Mouse (Mus musculus) MEL (cell line): Measurements from ENCODE around the gene Tmem150a.

Experiments used
- CHD1 ChIP-seq: IDR thresholded peaks from 2 replicates; pipeline ENCODE4 v1.6.1; 2012; ENCODE audit warnings: low read depth, mild to moderate bottlenecking, inconsistent platforms, low read length, improper control_type of control experiment
- CTCF ChIP-seq, 3 experiments: IDR thresholded peaks in 2 of 3; conservative IDR thresholded peaks in 1 of 3; 2 replicates each; pipeline ENCODE4 v1.5.1; 2011 to 2012; ENCODE audit warnings: low read length in 3 of 3, low read depth in 2 of 3, mild to moderate bottlenecking in 2 of 3, improper control_type of control experiment in 1 of 3, inconsistent platforms in 1 of 3, mixed read lengths in 1 of 3, moderate library complexity in 1 of 3; ENCODE audit not compliant: control insufficient read depth in 1 of 3, insufficient read depth in 1 of 3, poor library complexity in 1 of 3, severe bottlenecking in 1 of 3
- EP300 ChIP-seq, 2 experiments: IDR thresholded peaks; 2 replicates each; pipeline ENCODE4 v1.6.1; 2011; ENCODE audit warnings: improper control_type of control experiment in 2 of 2, low read length in 2 of 2, low read depth in 1 of 2, mild to moderate bottlenecking in 1 of 2
- HCFC1 ChIP-seq: IDR thresholded peaks from 2 replicates; pipeline ENCODE4 v1.6.1; 2012; ENCODE audit warnings: low read depth, mild to moderate bottlenecking, inconsistent platforms, low read length, improper control_type of control experiment, moderate library complexity
- JUND ChIP-seq: IDR thresholded peaks from 2 replicates; pipeline ENCODE4 v1.6.1; 2011; ENCODE audit warnings: low read depth, mild to moderate bottlenecking, improper control_type of control experiment, low read length
- KAT2A ChIP-seq: conservative IDR thresholded peaks from 2 replicates; pipeline ENCODE4 v1.6.1; 2012; ENCODE audit warnings: low read depth, low read length, improper control_type of control experiment, inconsistent platforms
- NRF1 ChIP-seq: IDR thresholded peaks from 2 replicates; pipeline ENCODE4 v1.6.1; 2014; ENCODE audit warnings: low read depth, mild to moderate bottlenecking, inconsistent platforms, low read length, improper control_type of control experiment, moderate library complexity; ENCODE audit not compliant: poor library complexity, insufficient read depth, severe bottlenecking
- POLR2A ChIP-seq, 2 experiments: IDR thresholded peaks; 2 replicates each; pipeline ENCODE4 v1.6.1; 2011 to 2012; ENCODE audit warnings: low read length in 2 of 2, mild to moderate bottlenecking in 2 of 2, control low read depth in 1 of 2, improper control_type of control experiment in 1 of 2, low read depth in 1 of 2, moderate library complexity in 1 of 2; ENCODE audit not compliant: control insufficient read depth in 1 of 2, insufficient read depth in 1 of 2, poor library complexity in 1 of 2
- POLR2AphosphoS2 ChIP-seq: IDR thresholded peaks from 2 replicates; pipeline ENCODE4 v1.6.1; 2011; ENCODE audit warnings: low read length, improper control_type of control experiment
- POLR2AphosphoS5 ChIP-seq: IDR thresholded peaks from 2 replicates; pipeline ENCODE4 v1.6.1; 2012; ENCODE audit warnings: low read depth, borderline replicate concordance, mild to moderate bottlenecking, inconsistent platforms, low read length, moderate library complexity, mixed read lengths
- RCOR1 ChIP-seq: IDR thresholded peaks from 2 replicates; pipeline ENCODE4 v1.6.1; 2012; ENCODE audit warnings: low read depth, mild to moderate bottlenecking, inconsistent platforms, low read length, improper control_type of control experiment
- ZKSCAN1 ChIP-seq: IDR thresholded peaks from 2 replicates; pipeline ENCODE4 v1.6.1; 2012; ENCODE audit warnings: low read depth, mild to moderate bottlenecking, inconsistent platforms, low read length, improper control_type of control experiment, moderate library complexity

GRCm38 (mm10) chr6:72388791-72389329 lies 33.6 kb downstream of the Tmem150a start:
- TF ChIP-seq CHD1 (no peak), CTCF (IDR thresholded peaks at IDR 0.05 in 2 of 3, conservative IDR thresholded peaks at IDR 0.05 in 1 of 3; ENCODE audit: control insufficient read depth in 1 of 3, insufficient read depth in 1 of 3, low read depth in 2 of 3, low read length in 3 of 3, poor library complexity in 1 of 3, severe bottlenecking in 1 of 3) (no peak), POLR2AphosphoS5 (peak; percentile 98; the same call in 1 of the 2 replicates), KAT2A (no peak), POLR2AphosphoS2 (no peak), ZKSCAN1 (no peak), EP300 (IDR thresholded peaks at IDR 0.05; ENCODE audit: low read depth in 1 of 2, low read length in 2 of 2) (no peak), RCOR1 (no peak), NRF1 (no peak), HCFC1 (no peak), POLR2A (IDR thresholded peaks at IDR 0.05; ENCODE audit: control insufficient read depth in 1 of 2, insufficient read depth in 1 of 2, low read depth in 1 of 2, low read length in 2 of 2, poor library complexity in 1 of 2) (no peak; a peak in 1 of 4 replicates), JUND (no peak)
